ENCODE assay signal across 11 mouse cellular contexts in the genomic region with DNA sequence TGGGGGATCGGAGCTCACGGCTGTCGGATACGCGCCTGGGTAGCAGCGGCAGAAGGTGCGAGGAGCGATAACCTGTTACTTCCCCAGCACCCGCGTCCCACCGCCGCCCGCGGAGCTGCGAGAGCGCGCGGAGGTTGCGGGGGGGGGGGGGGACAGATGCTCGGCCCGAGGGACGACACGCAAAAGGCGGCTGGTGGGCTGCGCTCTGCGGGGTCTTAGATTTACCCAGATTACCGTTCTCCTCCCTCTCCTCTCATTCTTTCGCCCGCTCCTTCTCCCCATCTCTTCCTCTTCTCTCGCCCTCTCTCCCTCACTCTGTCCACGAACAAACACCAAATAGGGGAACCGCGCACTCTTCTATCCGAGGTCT. TPM values are rescaled to one million over a fixed set of nuclear protein-coding genes. Genes with fewer than 3 reads are reported as not detected.
DNase-seq lines count a peak whose midpoint lies in the region; ATAC-seq and TF ChIP-seq lines count a peak whose summit lies in the region.
"Had no signal": no experiment of that assay in that cellular context is flagged by ENCODE, and none has a peak within 500 bp of the region (broad histone marks: within the 10 kb centered on the region; RNA-seq: fewer than 3 reads in every experiment).

No protein-coding gene starts in this region.

- no peaks in the 10 kb centered on the region for H3K9me3 ChIP-seq in kidney, embryonic 15.5 days (replicated peaks)
- H3K9me3 ChIP-seq in hindbrain, embryonic 12.5 days (replicated peaks): no peaks in the 10 kb centered on the region
- no peaks in the 10 kb centered on the region for H3K9me3 ChIP-seq in midbrain, embryonic 15.5 days

- peak overlapping the region; percentile 64 for H3K4me2 ChIP-seq in kidney, embryonic 15.5 days
- peak overlapping the region; percentile 55 for H3K4me2 ChIP-seq in hindbrain, embryonic 12.5 days (replicated peaks)
- H3K4me2 ChIP-seq in midbrain, embryonic 15.5 days: peak overlapping the region; percentile 55

- under 1% methylated on average over 25 of the region's 34 CpGs for WGBS in kidney, embryonic 15.5 days
- WGBS in hindbrain, embryonic 12.5 days: under 1% methylated on average over 24 of the region's 34 CpGs
- WGBS in midbrain, embryonic 15.5 days: under 1% methylated on average over 28 of the region's 34 CpGs

- H3K9ac ChIP-seq in kidney, embryonic 15.5 days: no peak overlapping the region
- peak overlapping the region; percentile 71 for H3K9ac ChIP-seq in hindbrain, embryonic 12.5 days
- peak overlapping the region; percentile 59 for H3K9ac ChIP-seq in midbrain, embryonic 15.5 days

- no peak for DNase-seq in kidney, adult 18-20 months
- no peak for DNase-seq in embryo, embryonic 10 days (ENCODE audit: low spot score)
- no peak for DNase-seq in yolk sac, embryonic 10.5 days (ENCODE audit: low spot score)
- DNase-seq: gastrocnemius, postnatal 10 days; thymus, adult 2 months had no signal

- TF ChIP-seq CTCF in cortical plate, adult 2 months (IDR thresholded peaks at IDR 0.05; ENCODE audit: extremely low read depth, insufficient read depth, low read length): no peak

- no peak overlapping the region for H3K27ac ChIP-seq in kidney, embryonic 15.5 days
- H3K27ac ChIP-seq in cortical plate, adult 2 months (ENCODE audit: insufficient read depth, low read length): peak overlapping the region; percentile 84
- peak overlapping the region; percentile 89 for H3K27ac ChIP-seq in hindbrain, embryonic 12.5 days
- H3K27ac ChIP-seq in midbrain, embryonic 15.5 days: peak overlapping the region; percentile 91

- H3K27me3 ChIP-seq in kidney, embryonic 15.5 days: peaks cover 93% of the 10 kb centered on the region
- peaks cover 89% of the 10 kb centered on the region for H3K27me3 ChIP-seq in hindbrain, embryonic 12.5 days
- peaks cover 39% of the 10 kb centered on the region for H3K27me3 ChIP-seq in midbrain, embryonic 15.5 days (replicated peaks)

- H3K4me3 ChIP-seq in kidney, embryonic 15.5 days (replicated peaks): peak overlapping the region; percentile 40
- peak overlapping the region; percentile 45 for H3K4me3 ChIP-seq in cortical plate, adult 2 months (ENCODE audit: insufficient read depth, low read length)
- H3K4me3 ChIP-seq in hindbrain, embryonic 12.5 days: peak overlapping the region; percentile 46
- H3K4me3 ChIP-seq in midbrain, embryonic 15.5 days: peak overlapping the region; percentile 49

- ATAC-seq in kidney, embryonic 15.5 days (replicated peaks; ENCODE audit: low FRiP score): no peak
- no peak for ATAC-seq in hindbrain, embryonic 12.5 days (ENCODE audit: low FRiP score)
- no peak for ATAC-seq in midbrain, embryonic 15.5 days (replicated peaks)
- ATAC-seq in CD4-positive, CD25-positive, alpha-beta regulatory T cell, adult 4 months: no peak

- H3K4me1 ChIP-seq in kidney, embryonic 15.5 days: peaks cover 74% of the 10 kb centered on the region
- H3K4me1 ChIP-seq in cortical plate, adult 2 months (ENCODE audit: control insufficient read depth, insufficient read depth, low read length): no peaks in the 10 kb centered on the region
- peaks cover 55% of the 10 kb centered on the region for H3K4me1 ChIP-seq in hindbrain, embryonic 12.5 days
- peaks cover 36% of the 10 kb centered on the region for H3K4me1 ChIP-seq in midbrain, embryonic 15.5 days

- no peak for TF ChIP-seq POLR2A in cortical plate, adult 2 months (IDR thresholded peaks at IDR 0.05; ENCODE audit: extremely low read depth, insufficient read depth, low read length)

- no peaks in the 10 kb centered on the region for H3K36me3 ChIP-seq in kidney, embryonic 15.5 days
- H3K36me3 ChIP-seq in hindbrain, embryonic 12.5 days: no peaks in the 10 kb centered on the region
- no peaks in the 10 kb centered on the region for H3K36me3 ChIP-seq in midbrain, embryonic 15.5 days (replicated peaks)
- H3K36me3 ChIP-seq: G1E had no signal

RNA-seq across cellular contexts. Expression of gene Gad1, which starts 9.7 kb away (rescaled TPM):
- polyA plus RNA-seq in kidney, embryonic 15.5 days (2015; fragmentation: Nextera tagmentation; extraction: Ambion mirVana): 0.23 and 0.36 TPM in 2 replicates
- polyA plus RNA-seq in cortical plate, adult 2 months (2012; rRNA removed): 310 and 343 TPM in 2 replicates
- 24.4 and 24.9 TPM in 2 replicates for polyA plus RNA-seq in hindbrain, embryonic 12.5 days (2016; fragmentation: Nextera tagmentation; extraction: Ambion mirVana)
- polyA plus RNA-seq in midbrain, embryonic 15.5 days (2015; fragmentation: Nextera tagmentation; extraction: Ambion mirVana): 112 and 128 TPM in 2 replicates
- under 1 TPM in 1 of 2 experiments, not detected in 1; 0.33 TPM for polyA plus RNA-seq in CD4-positive, CD25-positive, alpha-beta regulatory T cell, adult 4 months (2017; shearing (Covaris generic))
- polyA plus RNA-seq: G1E had no signal

RNA-seq across cellular contexts. Expression of gene Erich2, which starts 54.0 kb away (rescaled TPM):
- polyA plus RNA-seq in kidney, embryonic 15.5 days (2015; fragmentation: Nextera tagmentation; extraction: Ambion mirVana): 1.9 and 2.3 TPM in 2 replicates
- 0.44 and 1.3 TPM in 2 replicates for polyA plus RNA-seq in cortical plate, adult 2 months (2012; rRNA removed)
- 2.6 and 3.4 TPM in 2 replicates for polyA plus RNA-seq in hindbrain, embryonic 12.5 days (2016; fragmentation: Nextera tagmentation; extraction: Ambion mirVana)
- 2.8 TPM in 2 replicates for polyA plus RNA-seq in midbrain, embryonic 15.5 days (2015; fragmentation: Nextera tagmentation; extraction: Ambion mirVana)
- polyA plus RNA-seq in CD4-positive, CD25-positive, alpha-beta regulatory T cell, adult 4 months (2017; shearing (Covaris generic)): not detected
- polyA plus RNA-seq: G1E had no signal

Comparison
In these comparisons a context has a peak if more than half of its experiments do, and no peak if none do; other contexts are left out.
1. RNA of gene Gad1, which starts 9.7 kb away (polyA plus RNA-seq): 310 to 343 TPM in cortical plate, adult 2 months, 112 to 128 TPM in midbrain, embryonic 15.5 days and 24.4 to 24.9 TPM in hindbrain, embryonic 12.5 days; 0.33 TPM in CD4-positive, CD25-positive, alpha-beta regulatory T cell, adult 4 months and 0.23 to 0.36 TPM in kidney, embryonic 15.5 days; every median in the first group is over 10 times any median in the second.
2. Peak in every context shown above with its lines, with median percentiles within 50 percentile points of each other: H3K4me2 ChIP-seq and H3K4me3 ChIP-seq.